Mouse (Mus musculus) liver, embryonic 12.5 days (tissue): ENCODE measurements around the gene Tmod3. TPM values are rescaled to one million over a fixed set of nuclear protein-coding genes. Genes with fewer than 3 reads are reported as not detected.

Experiments
- ATAC-seq: fragments of 200-750 bp; cut with Nextera tagmentation; 2 replicates; pipeline ENCODE4 v1.8.0; 2017; ENCODE audit warnings: moderate number of reproducible peaks, mild to moderate bottlenecking, moderate library complexity
- H3K27ac ChIP-seq: fragments of 300-500 bp; sonication (generic); 2 replicates; pipeline ENCODE4 v1.5.1; 2016; ENCODE audit warnings: mild to moderate bottlenecking
- H3K27me3 ChIP-seq: fragments of 300-500 bp; sonication (generic); replicated peaks from 2 replicates; pipeline ENCODE4 v1.6.1; 2016; ENCODE audit warnings: mild to moderate bottlenecking, moderate library complexity
- H3K36me3 ChIP-seq: fragments of 300-500 bp; sonication (generic); 2 replicates; pipeline ENCODE4 v1.6.1; 2016; ENCODE audit warnings: mild to moderate bottlenecking, moderate library complexity
- H3K4me1 ChIP-seq: fragments of 300-500 bp; sonication (generic); 2 replicates; pipeline ENCODE4 v1.6.1; 2016
- H3K4me2 ChIP-seq: fragments of 300-500 bp; sonication (generic); 2 replicates; pipeline ENCODE4 v1.6.1; 2016; ENCODE audit warnings: mild to moderate bottlenecking, moderate library complexity
- H3K4me3 ChIP-seq: fragments of 300-500 bp; sonication (generic); 2 replicates; pipeline ENCODE4 v1.5.1; 2016; ENCODE audit warnings: mild to moderate bottlenecking, moderate library complexity
- H3K9ac ChIP-seq: fragments of 300-500 bp; sonication (generic); 2 replicates; pipeline ENCODE4 v1.6.1; 2016; ENCODE audit warnings: mild to moderate bottlenecking, moderate library complexity
- H3K9me3 ChIP-seq: fragments of 300-500 bp; sonication (generic); replicated peaks from 2 replicates; pipeline ENCODE4 v1.6.1; 2016; ENCODE audit warnings: mild to moderate bottlenecking, moderate library complexity
- WGBS: fragments of 180-500 bp; shearing (Covaris S2); methylation state at CpG from one replicate; pipeline ENCODE4 v1.1.7; 2016; ENCODE audit not compliant: insufficient replicate concordance; 5-methylcytosine and 5-hydroxymethylcytosine counted together
- polyA plus RNA-seq: library from polyadenylated mRNA; unstranded; fragments of >200 nt; fragmentation: Nextera tagmentation; extraction: Ambion mirVana; gene quantifications from 2 replicates; pipeline ENCODE4 v1.2.1, GENCODE M21; 2016

The Tmod3 gene
- 37.6 and 39.0 TPM in 2 replicates for polyA plus RNA-seq

GRCm38 (mm10) chr9:75559512-75560012, at the start of gene Tmod3:
Gene Tmod3 (minus strand): TSS chr9:75559657.
- 2% methylated on average over 21 of the region's 21 CpGs for WGBS
- H3K4me1 ChIP-seq: peaks cover 40% of the 10 kb centered on the region

GRCm38 (mm10) chr9:75607496-75607895, 48.0 kb upstream of the Tmod3 start:
- Histone ChIP-seq H3K9me3 (no peaks in the 10 kb centered on the region), H3K9ac (no peak overlapping the region), H3K27ac (no peak overlapping the region), H3K4me1 (no peaks in the 10 kb centered on the region), H3K27me3 (peaks cover 42% of the 10 kb centered on the region), H3K4me2 (no peak overlapping the region), H3K36me3 (no peaks in the 10 kb centered on the region), H3K4me3 (no peak overlapping the region)
- 70% methylated on average over 4 of the region's 4 CpGs for WGBS
- ATAC-seq: no peak

More at GRCm38 (mm10) chr9:75559512-75560012, at the start of gene Tmod3:
- Histone ChIP-seq H3K9ac (peak within 1 kb of the TSS; percentile 82), H3K9me3 (no peaks in the 10 kb centered on the region), H3K27me3 (no peaks in the 10 kb centered on the region), H3K27ac (peak within 1 kb of the TSS; percentile 93), H3K4me2 (peak within 1 kb of the TSS; percentile 88), H3K36me3 (no peaks in the 10 kb centered on the region), H3K4me3 (peak within 1 kb of the TSS; percentile 80)
- ATAC-seq: peak; percentile 95

DNA sequence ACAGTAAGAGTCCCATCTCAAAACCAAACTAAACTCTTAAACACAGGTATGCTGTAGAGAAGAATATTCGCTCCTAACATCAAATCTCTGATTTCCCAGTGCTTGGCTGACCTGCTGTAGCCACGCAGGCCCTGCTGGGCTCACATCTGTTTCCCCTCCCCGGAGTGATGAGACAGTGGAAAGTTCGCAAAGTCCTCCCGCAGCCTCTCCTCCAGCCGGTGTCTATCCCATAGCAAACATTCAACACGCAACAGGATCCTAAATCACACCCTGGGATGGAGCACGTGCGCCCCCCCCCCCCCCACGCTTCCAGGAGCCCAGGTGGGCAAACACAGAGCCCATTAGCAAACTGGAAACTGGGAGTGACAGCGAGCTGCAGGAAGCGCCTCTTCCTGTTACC, 42.1 kb upstream of the Tmod3 start:
- Histone ChIP-seq H3K4me2 (no peak overlapping the region; the same call in 1 of the 2 replicates), H3K9ac (no peak overlapping the region), H3K27ac (no peak overlapping the region), H3K4me3 (no peak overlapping the region), H3K36me3 (no peaks in the 10 kb centered on the region), H3K27me3 (0 out of 2 replicates have a peak, but pooled peaks cover 3% of the 10 kb centered on the region), H3K9me3 (no peaks in the 10 kb centered on the region), H3K4me1 (no peaks in the 10 kb centered on the region)
- ATAC-seq: no peak
- 17% methylated on average over 12 of the region's 12 CpGs for WGBS

- H3K4me3 ChIP-seq: no peak overlapping the region
- H3K36me3 ChIP-seq: no peaks in the 10 kb centered on the region
- H3K9me3 ChIP-seq: no peaks in the 10 kb centered on the region
- H3K4me1 ChIP-seq: no peaks in the 10 kb centered on the region
- 68% methylated on average over 7 of the region's 7 CpGs for WGBS
- no peak overlapping the region for H3K9ac ChIP-seq
- H3K4me2 ChIP-seq: no peak overlapping the region
- no peak for ATAC-seq
- H3K27ac ChIP-seq: no peak overlapping the region
- H3K27me3 ChIP-seq: 0 out of 2 replicates have a peak, but pooled peaks cover 3% of the 10 kb centered on the region
These were observed 40.9 kb upstream of the Tmod3 start for GRCm38 (mm10) chr9:75600166-75600934.

GRCm38 (mm10) chr9:75599191-75599841, 39.9 kb upstream of the Tmod3 start:
- Histone ChIP-seq H3K4me2 (no peak overlapping the region), H3K9ac (no peak overlapping the region), H3K4me1 (no peaks in the 10 kb centered on the region), H3K27me3 (0 out of 2 replicates have a peak, but pooled peaks cover 3% of the 10 kb centered on the region), H3K27ac (no peak overlapping the region), H3K36me3 (no peaks in the 10 kb centered on the region), H3K9me3 (no peaks in the 10 kb centered on the region), H3K4me3 (no peak overlapping the region)
- 45% methylated on average over 5 of the region's 5 CpGs for WGBS
- ATAC-seq: no peak

DNA sequence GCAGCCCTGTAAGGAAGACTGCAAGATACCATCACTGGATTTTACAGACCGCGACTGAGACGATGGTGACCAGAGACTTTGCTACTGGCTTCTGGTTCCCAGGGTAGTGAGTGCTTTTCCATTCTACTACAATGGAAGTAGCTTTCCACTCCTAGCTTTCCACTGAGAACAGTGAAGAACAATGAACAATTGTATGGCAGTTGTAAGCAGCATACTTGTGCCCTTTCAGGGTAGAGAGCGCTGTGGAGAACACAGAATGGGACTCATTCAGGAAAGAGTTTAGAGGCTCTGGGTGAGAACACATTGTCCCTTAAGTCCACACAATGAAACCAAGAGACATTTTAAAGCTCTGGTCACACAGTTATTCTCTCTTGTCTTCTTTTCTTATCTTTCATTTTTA, 38.1 kb upstream of the Tmod3 start:
- H3K9me3 ChIP-seq: no peaks in the 10 kb centered on the region
- H3K27ac ChIP-seq: no peak overlapping the region
- 0 out of 2 replicates have a peak, but pooled peaks cover 3% of the 10 kb centered on the region for H3K27me3 ChIP-seq
- H3K4me3 ChIP-seq: no peak overlapping the region
- H3K4me2 ChIP-seq: no peak overlapping the region
- H3K9ac ChIP-seq: no peak overlapping the region
- no peaks in the 10 kb centered on the region for H3K36me3 ChIP-seq
- ATAC-seq: no peak
- H3K4me1 ChIP-seq: no peaks in the 10 kb centered on the region
- 72% methylated on average over 4 of the region's 4 CpGs for WGBS

GRCm38 (mm10) chr9:75597036-75597435, 37.6 kb upstream of the Tmod3 start:
- H3K9me3 ChIP-seq: no peaks in the 10 kb centered on the region
- H3K4me2 ChIP-seq: no peak overlapping the region
- no peak for ATAC-seq
- H3K4me1 ChIP-seq: no peaks in the 10 kb centered on the region
- no peak overlapping the region for H3K9ac ChIP-seq
- no peaks in the 10 kb centered on the region for H3K36me3 ChIP-seq
- no peak overlapping the region for H3K4me3 ChIP-seq
- no peak overlapping the region for H3K27ac ChIP-seq
- H3K27me3 ChIP-seq: 0 out of 2 replicates have a peak, but pooled peaks cover 3% of the 10 kb centered on the region
- 82% methylated on average over 13 of the region's 13 CpGs for whole genome bisulfite sequencing

DNA sequence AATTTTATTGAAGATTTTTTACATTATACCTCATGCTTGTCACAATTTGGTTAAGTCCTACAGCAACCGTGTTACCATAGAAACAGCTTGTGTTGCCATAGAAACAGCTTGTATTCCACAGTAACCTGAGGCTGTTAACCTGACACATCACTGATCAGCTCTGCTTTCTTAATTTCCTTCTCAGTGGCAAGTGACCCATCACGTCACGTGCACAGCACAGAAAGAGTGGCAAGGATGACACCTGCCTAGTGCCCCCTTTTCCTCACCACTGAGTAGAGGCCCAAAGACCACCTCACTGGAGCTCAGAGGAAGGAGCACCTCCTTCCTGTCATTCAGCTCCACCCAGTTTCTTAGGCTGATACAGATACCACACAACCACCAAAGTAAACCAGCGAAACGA, 34.0 kb upstream of the Tmod3 start:
- Histone ChIP-seq H3K9me3 (no peaks in the 10 kb centered on the region), H3K4me3 (no peak overlapping the region), H3K27me3 (no peaks in the 10 kb centered on the region), H3K36me3 (no peaks in the 10 kb centered on the region), H3K27ac (no peak overlapping the region), H3K4me1 (no peaks in the 10 kb centered on the region), H3K4me2 (no peak overlapping the region), H3K9ac (no peak overlapping the region)
- WGBS: 66% methylated on average over 5 of the region's 5 CpGs
- no peak for ATAC-seq

- no peak overlapping the region for H3K4me3 ChIP-seq
- no peak overlapping the region for H3K9ac ChIP-seq
- no peak overlapping the region for H3K4me2 ChIP-seq
- 73% methylated on average over 15 of the region's 15 CpGs for WGBS
- no peaks in the 10 kb centered on the region for H3K27me3 ChIP-seq
- H3K27ac ChIP-seq: no peak overlapping the region
- H3K4me1 ChIP-seq: no peaks in the 10 kb centered on the region
- no peak for ATAC-seq
- H3K36me3 ChIP-seq: no peaks in the 10 kb centered on the region
- H3K9me3 ChIP-seq: no peaks in the 10 kb centered on the region
These were observed 30.7 kb upstream of the Tmod3 start for GRCm38 (mm10) chr9:75589850-75590790.

- H3K9me3 ChIP-seq: no peaks in the 10 kb centered on the region
- no peaks in the 10 kb centered on the region for H3K4me1 ChIP-seq
- no peak overlapping the region for H3K9ac ChIP-seq
- no peaks in the 10 kb centered on the region for H3K27me3 ChIP-seq
- WGBS: 47% methylated on average over 7 of the region's 7 CpGs
- no peaks in the 10 kb centered on the region for H3K36me3 ChIP-seq
- H3K27ac ChIP-seq: no peak overlapping the region
- H3K4me3 ChIP-seq: no peak overlapping the region
- ATAC-seq: no peak
- H3K4me2 ChIP-seq: no peak overlapping the region
These were observed 22.4 kb upstream of the Tmod3 start for GRCm38 (mm10) chr9:75581694-75582350.

- Histone ChIP-seq H3K27me3 (no peaks in the 10 kb centered on the region), H3K27ac (no peak overlapping the region), H3K9me3 (no peaks in the 10 kb centered on the region), H3K4me1 (no peaks in the 10 kb centered on the region), H3K36me3 (no peaks in the 10 kb centered on the region), H3K4me2 (no peak overlapping the region), H3K4me3 (no peak overlapping the region), H3K9ac (no peak overlapping the region)
- WGBS: 77% methylated on average over 6 of the region's 6 CpGs
- ATAC-seq: no peak
These were observed 19.9 kb upstream of the Tmod3 start for GRCm38 (mm10) chr9:75579321-75579720.
